In the genomic region with DNA sequence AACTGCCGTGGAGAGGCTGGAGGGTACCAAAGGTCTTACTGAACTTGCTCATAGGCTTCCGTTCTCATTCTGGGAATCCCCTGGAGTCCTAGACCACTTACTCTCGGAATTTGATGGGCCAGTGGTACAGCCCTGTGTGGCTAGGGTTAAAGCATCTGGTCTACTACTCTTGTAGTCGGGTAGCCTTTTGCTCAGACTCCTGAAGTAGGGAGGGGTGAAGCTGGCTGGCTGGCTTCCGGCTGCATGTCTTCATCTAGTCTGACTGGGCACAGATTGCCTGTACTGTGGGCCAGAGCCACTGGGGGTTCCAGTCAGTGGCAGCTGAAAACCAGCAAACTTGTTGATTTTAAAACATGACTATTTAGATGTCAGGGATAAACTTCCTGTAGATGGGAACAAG, we compare ENCODE assay signal across 9 mouse cellular contexts.
DNase-seq lines count a peak whose midpoint lies in the region; ATAC-seq and TF ChIP-seq lines count a peak whose summit lies in the region.
"Had no signal": no experiment of that assay in that cellular context is flagged by ENCODE, and none has a peak within 500 bp of the region (broad histone marks: within the 10 kb centered on the region; RNA-seq: fewer than 3 reads in every experiment).

No protein-coding gene starts in this region.

- TF ChIP-seq CTCF in layer of hippocampus, adult 2 months (conservative IDR thresholded peaks at IDR 0.05): peak; percentile 38

- no peak for DNase-seq in layer of hippocampus, adult 2 months (ENCODE audit: low spot score in 2 of 2)
- no peak for DNase-seq in layer of hippocampus, postnatal 36 days
- peak; percentile 72 to 73 for DNase-seq in cerebellum, postnatal 10 days
- peak; percentile 62 for DNase-seq in heart, postnatal 4 days
- DNase-seq in lung, postnatal 14 days: peak; percentile 54
- no peak for DNase-seq in left cerebral cortex, postnatal 25 days (ENCODE audit: low spot score in 2 of 2)
- no peak for DNase-seq in midbrain, embryonic 14.5 days
- no peak for DNase-seq in testis, postnatal 10 days (ENCODE audit: low spot score)

- no peak overlapping the region for H3K9ac ChIP-seq in midbrain, embryonic 14.5 days (replicated peaks; ENCODE audit: low read length)

- H3K36me3 ChIP-seq in midbrain, embryonic 14.5 days (ENCODE audit: control insufficient read depth, insufficient read depth, low read length): peaks cover 2% of the 10 kb centered on the region; the same call in 1 of the 2 replicates

- intact Hi-C loops in left cerebral cortex, postnatal 25 days (cut with DNase I): no loop called here

- H3K27ac ChIP-seq in layer of hippocampus, adult 2 months: no peak overlapping the region
- no peak overlapping the region for H3K27ac ChIP-seq in midbrain, embryonic 14.5 days (replicated peaks; ENCODE audit: low read depth, low read length)

- WGBS in midbrain, embryonic 14.5 days: 65% methylated on average over 5 of the region's 5 CpGs

- H3K4me3 ChIP-seq in layer of hippocampus, adult 2 months: no peak overlapping the region
- H3K4me3 ChIP-seq in midbrain, embryonic 14.5 days (replicated peaks; ENCODE audit: low read depth, low read length): no peak overlapping the region
- H3K4me3 ChIP-seq: megakaryocyte, embryonic 14.5 days had no signal

- no peaks in the 10 kb centered on the region for H3K4me1 ChIP-seq in midbrain, embryonic 14.5 days (ENCODE audit: control insufficient read depth, insufficient read depth, low read length)

- no peak for ATAC-seq in midbrain, embryonic 14.5 days (ENCODE audit: low FRiP score, low TSS enrichment)

- H3K27me3 ChIP-seq in midbrain, embryonic 14.5 days (ENCODE audit: control insufficient read depth, insufficient read depth, low read length): no peaks in the 10 kb centered on the region
- H3K27me3 ChIP-seq: megakaryocyte, embryonic 14.5 days had no signal

- no peaks in the 10 kb centered on the region for H3K9me3 ChIP-seq in midbrain, embryonic 14.5 days (ENCODE audit: control insufficient read depth, low read length)
- H3K9me3 ChIP-seq: megakaryocyte, embryonic 14.5 days had no signal

- no peak overlapping the region for H3K4me2 ChIP-seq in midbrain, embryonic 14.5 days (ENCODE audit: low read length)

Comparison
In these comparisons a context has a peak if more than half of its experiments do, and no peak if none do; other contexts are left out.
1. DNase-seq: peak in cerebellum, postnatal 10 days (2 of 2), heart, postnatal 4 days (single experiment) and lung, postnatal 14 days (single experiment); none in layer of hippocampus, adult 2 months (0 of 2), layer of hippocampus, postnatal 36 days (0 of 2), left cerebral cortex, postnatal 25 days (0 of 2), midbrain, embryonic 14.5 days (single experiment) and testis, postnatal 10 days (single experiment).